Mouse (Mus musculus) retina, adult 2 months (tissue): ENCODE measurements around the gene Helb.
"Not testable (repeated sequence)": the region's sequence is repeated elsewhere in the genome, so short reads cannot be mapped to it uniquely, and the experiment has no call there.

Experiments
- DNase-seq: peaks from one replicate; pipeline ENCODE4 v3.0.0-alpha.2; 2012; ENCODE audit warnings: low read depth, low spot score

Helb gene

GRCm38 (mm10) chr10:120112507-120113396, at the start of gene Helb:
Gene Helb (minus strand): TSS chr10:120112987.
- DNase-seq = peak; percentile 85

GRCm38 (mm10) chr10:120160533-120160932, 47.7 kb upstream of the Helb start:
- no peak for DNase-seq

- DNase-seq = no peak
Measured at GRCm38 (mm10) chr10:120153911-120154310, 41.1 kb upstream of the Helb start.

GRCm38 (mm10) chr10:120151672-120152071, 38.9 kb upstream of the Helb start:
- DNase-seq = no peak

GRCm38 (mm10) chr10:120140916-120141516, 28.2 kb upstream of the Helb start:
- no peak for DNase-seq

GRCm38 (mm10) chr10:120140193-120140592, 27.4 kb upstream of the Helb start:
- DNase-seq = no peak

- no peak for DNase-seq
Measured at GRCm38 (mm10) chr10:120136020-120136562, 23.3 kb upstream of the Helb start.

GRCm38 (mm10) chr10:120133697-120134096, 20.9 kb upstream of the Helb start:
- no peak for DNase-seq

- DNase-seq = no peak
Measured at GRCm38 (mm10) chr10:120130621-120131020, 17.8 kb upstream of the Helb start.

GRCm38 (mm10) chr10:120128601-120129277, 16.0 kb upstream of the Helb start:
- no peak for DNase-seq

- DNase-seq = no peak
Measured at GRCm38 (mm10) chr10:120125465-120125857, 12.7 kb upstream of the Helb start.

- peak; percentile 68 for DNase-seq
Measured at GRCm38 (mm10) chr10:120124801-120125464, 12.1 kb upstream of the Helb start.

GRCm38 (mm10) chr10:120123721-120124120, 10.9 kb upstream of the Helb start:
- no peak for DNase-seq

- DNase-seq = no peak
Measured at GRCm38 (mm10) chr10:120115249-120115648, 2.5 kb upstream of the Helb start.

GRCm38 (mm10) chr10:120114493-120114892, 1.7 kb upstream of the Helb start:
- no peak for DNase-seq

GRCm38 (mm10) chr10:120113980-120114379, 1.2 kb upstream of the Helb start:
- no peak for DNase-seq

GRCm38 (mm10) chr10:120113482-120113881, 695 bp upstream of the Helb start:
- not testable (repeated sequence) for DNase-seq

- DNase-seq = no peak
Measured at GRCm38 (mm10) chr10:120111691-120112319, 982 bp downstream of the Helb start.

- no peak for DNase-seq
Measured at GRCm38 (mm10) chr10:120100806-120101205, 12.0 kb downstream of the Helb start.

GRCm38 (mm10) chr10:120097564-120097963, 15.2 kb downstream of the Helb start:
- DNase-seq = no peak

GRCm38 (mm10) chr10:120095716-120096115, 17.1 kb downstream of the Helb start:
- DNase-seq = no peak
